Mouse (Mus musculus) thymus, adult 2 months (tissue): Measurements from ENCODE around the gene Hdac4. TPM values are rescaled to one million over a fixed set of nuclear protein-coding genes. Genes with fewer than 3 reads are reported as not detected.

Experiments
- DNase-seq: peaks from one replicate; pipeline ENCODE4 v3.0.0; 2021
- H3K27ac ChIP-seq: fragments of 200-500 bp; 2 replicates; pipeline ENCODE4 v1.5.1; 2012; ENCODE audit warnings: low read length, control low read depth; ENCODE audit not compliant: control insufficient read depth, insufficient read depth
- H3K27me3 ChIP-seq: fragments of 200-500 bp; 2 replicates; pipeline ENCODE4 v1.6.1; 2012; ENCODE audit warnings: mild to moderate bottlenecking, low read length, moderate library complexity, mixed read lengths; ENCODE audit not compliant: control insufficient read depth, insufficient read depth
- H3K36me3 ChIP-seq: fragments of 200-500 bp; 2 replicates; pipeline ENCODE4 v1.6.1; 2012; ENCODE audit warnings: mild to moderate bottlenecking, low read length, moderate library complexity; ENCODE audit not compliant: control insufficient read depth, insufficient read depth
- H3K4me1 ChIP-seq: fragments of 200-500 bp; replicated peaks from 2 replicates; pipeline ENCODE4 v1.6.1; 2012; ENCODE audit warnings: low read length; ENCODE audit not compliant: control insufficient read depth, insufficient read depth
- H3K4me3 ChIP-seq: fragments of 200-500 bp; 2 replicates; pipeline ENCODE4 v1.5.1; 2012; ENCODE audit warnings: mild to moderate bottlenecking, low read length, control low read depth, moderate library complexity; ENCODE audit not compliant: control insufficient read depth, insufficient read depth
- CTCF ChIP-seq: fragments of 200-500 bp; IDR thresholded peaks from 2 replicates; pipeline ENCODE4 v1.5.1; 2012; ENCODE audit warnings: mild to moderate bottlenecking, control low read depth, low read length, moderate library complexity, borderline replicate concordance; ENCODE audit not compliant: control insufficient read depth, poor library complexity, insufficient read depth; ENCODE audit errors: extremely low read depth
- POLR2A ChIP-seq: fragments of 200-500 bp; IDR thresholded peaks from 2 replicates; pipeline ENCODE4 v1.6.1; 2012; ENCODE audit warnings: mild to moderate bottlenecking, low read length, control low read depth, moderate library complexity; ENCODE audit not compliant: control insufficient read depth, poor library complexity, insufficient read depth; ENCODE audit errors: extremely low read depth
- WGBS: fragments of 180-500 bp; shearing (Covaris S2); methylation state at CpG from one replicate; pipeline ENCODE4 v1.1.7; 2018; 5-methylcytosine and 5-hydroxymethylcytosine counted together
- polyA plus RNA-seq: library from polyadenylated mRNA; depleted of rRNA; stranded (reverse); fragments of >200 nt; gene quantifications from 2 replicates; pipeline ENCODE4 v1.2.3, GENCODE M21; 2012

Gene Hdac4
- polyA plus RNA-seq, 1 experiment: 33.2 TPM

- TF ChIP-seq CTCF: no peak
- TF ChIP-seq POLR2A: no peak
- H3K27me3 ChIP-seq: no peaks in the 10 kb centered on the region
- DNase-seq: no peak
- no peak overlapping the region for H3K4me3 ChIP-seq
- H3K36me3 ChIP-seq: peaks cover 17% of the 10 kb centered on the region
- H3K27ac ChIP-seq: no peak overlapping the region
- 99% methylated on average over 5 of the region's 5 CpGs for WGBS
- no peaks in the 10 kb centered on the region for H3K4me1 ChIP-seq
Observed at GRCm38 (mm10) chr1:91990852-91991251, 204.6 kb downstream of the Hdac4 start.

DNA sequence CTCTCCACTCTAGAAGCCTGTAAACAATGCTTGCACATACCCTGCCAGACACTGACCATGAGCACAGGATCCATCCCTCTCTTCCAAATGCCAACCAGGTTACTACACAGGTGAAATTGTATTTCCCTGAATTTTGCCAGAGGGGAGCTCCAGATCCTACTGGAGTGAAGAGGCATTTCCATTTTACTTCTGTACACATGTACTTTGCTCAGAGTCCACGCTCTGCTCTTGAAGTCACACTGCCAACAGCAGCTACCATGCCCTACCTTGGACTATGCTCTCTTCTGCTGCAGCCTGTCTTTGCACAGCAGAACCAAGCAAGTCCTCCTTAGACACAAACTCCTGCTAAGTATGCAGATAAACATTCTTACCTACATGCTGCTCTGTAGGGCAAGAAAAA is 206.6 kb downstream of the Hdac4 start:
- TF ChIP-seq CTCF (no peak), POLR2A (no peak)
- Histone ChIP-seq H3K27ac (no peak overlapping the region), H3K4me1 (peaks cover 7% of the 10 kb centered on the region), H3K4me3 (no peak overlapping the region), H3K27me3 (no peaks in the 10 kb centered on the region), H3K36me3 (peaks cover 14% of the 10 kb centered on the region; the same call in 1 of the 2 replicates)
- DNase-seq: no peak
- WGBS: 97% methylated on average over 1 of the region's 1 CpGs

DNA sequence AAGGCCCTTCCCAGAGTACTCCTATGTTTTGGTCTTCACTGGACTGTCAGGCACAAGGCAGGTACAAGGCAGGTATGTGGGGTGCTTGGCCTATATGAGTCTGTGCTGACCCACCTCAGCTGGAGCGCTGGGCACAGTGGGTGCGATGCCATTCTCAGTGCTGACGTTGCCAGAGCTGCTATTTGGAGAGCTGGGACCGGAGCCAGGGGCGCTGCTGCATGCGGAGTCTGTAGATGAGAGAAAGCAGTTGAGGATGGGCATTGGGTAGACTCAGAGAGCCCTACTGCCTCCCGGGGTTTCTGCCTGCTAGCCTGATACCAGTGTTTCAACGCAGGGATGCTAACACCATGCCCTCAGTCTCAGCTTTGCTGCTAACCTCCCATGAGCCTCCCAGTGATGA is 208.1 kb downstream of the Hdac4 start:
- no peak for DNase-seq
- WGBS: 97% methylated on average over 8 of the region's 8 CpGs
- no peaks in the 10 kb centered on the region for H3K27me3 ChIP-seq
- H3K36me3 ChIP-seq: peaks cover 14% of the 10 kb centered on the region; the same call in 1 of the 2 replicates
- H3K27ac ChIP-seq: no peak overlapping the region
- no peak overlapping the region for H3K4me3 ChIP-seq
- H3K4me1 ChIP-seq: peaks cover 7% of the 10 kb centered on the region
- TF ChIP-seq CTCF (no peak), POLR2A (no peak)

- no peak for DNase-seq
- Histone ChIP-seq H3K4me3 (no peak overlapping the region), H3K27me3 (no peaks in the 10 kb centered on the region), H3K4me1 (peaks cover 7% of the 10 kb centered on the region), H3K27ac (no peak overlapping the region), H3K36me3 (peaks cover 7% of the 10 kb centered on the region; the same call in 1 of the 2 replicates)
- TF ChIP-seq POLR2A (no peak), CTCF (no peak)
Observed at GRCm38 (mm10) chr1:91985783-91986182, 209.7 kb downstream of the Hdac4 start.

GRCm38 (mm10) chr1:91984507-91984906 is 211.0 kb downstream of the Hdac4 start:
- Histone ChIP-seq H3K27ac (no peak overlapping the region), H3K4me1 (peaks cover 7% of the 10 kb centered on the region), H3K27me3 (no peaks in the 10 kb centered on the region), H3K36me3 (no peaks in the 10 kb centered on the region; the same call in 1 of the 2 replicates), H3K4me3 (no peak overlapping the region)
- TF ChIP-seq POLR2A: no peak
- TF ChIP-seq CTCF: no peak
- no peak for DNase-seq
- WGBS: 47% methylated on average over 8 of the region's 8 CpGs

GRCm38 (mm10) chr1:91981381-91981780 is 214.1 kb downstream of the Hdac4 start:
- 85% methylated on average over 1 of the region's 1 CpGs for WGBS
- no peaks in the 10 kb centered on the region for H3K27me3 ChIP-seq
- peaks cover 7% of the 10 kb centered on the region for H3K4me1 ChIP-seq
- H3K27ac ChIP-seq: no peak overlapping the region
- H3K4me3 ChIP-seq: no peak overlapping the region
- H3K36me3 ChIP-seq: no peaks in the 10 kb centered on the region; the same call in 1 of the 2 replicates
- no peak for DNase-seq
- TF ChIP-seq CTCF: no peak
- no peak for TF ChIP-seq POLR2A

GRCm38 (mm10) chr1:91978443-91978842 is 217.1 kb downstream of the Hdac4 start:
- WGBS: 92% methylated on average over 3 of the region's 3 CpGs

More at GRCm38 (mm10) chr1:91978443-91978842, 217.1 kb downstream of the Hdac4 start:
- no peaks in the 10 kb centered on the region for H3K27me3 ChIP-seq
- TF ChIP-seq CTCF (no peak), POLR2A (no peak)
- no peak for DNase-seq
- H3K4me1 ChIP-seq: no peaks in the 10 kb centered on the region
- H3K4me3 ChIP-seq: no peak overlapping the region
- H3K27ac ChIP-seq: no peak overlapping the region
- H3K36me3 ChIP-seq: peaks cover 16% of the 10 kb centered on the region; the same call in 1 of the 2 replicates
